Mouse (Mus musculus): ENCODE data around the gene Kif1a. TPM values are rescaled to one million over a fixed set of nuclear protein-coding genes. Genes with fewer than 3 reads are reported as not detected.

Gene Kif1a
- 514 and 519 TPM in 2 replicates for polyA plus RNA-seq (2015; fragmentation: Nextera tagmentation; extraction: Ambion mirVana)

- H3K4me2 ChIP-seq (ENCODE audit: low read length): peak within 1 kb of the TSS; percentile 87
- 1% methylated on average over 38 of the region's 39 CpGs for WGBS
- H3K9ac ChIP-seq (ENCODE audit: low read depth, low read length): peak within 1 kb of the TSS; percentile 86
Measured at GRCm38 (mm10) chr1:93101571-93102061, at the start of gene Kif1a. TSS of gene Kif1a (minus strand) at chr1:93101951.

GRCm38 (mm10) chr1:93150907-93151661 lies 49.3 kb upstream of the Kif1a start:
- 69% methylated on average over 2 of the region's 2 CpGs for WGBS
- H3K27ac ChIP-seq (ENCODE audit: low read length): no peak overlapping the region
- no peaks in the 10 kb centered on the region for H3K27me3 ChIP-seq (ENCODE audit: control insufficient read depth, insufficient read depth, low read depth, low read length)
- H3K4me2 ChIP-seq (ENCODE audit: low read length): no peak overlapping the region
- H3K36me3 ChIP-seq (ENCODE audit: control insufficient read depth, insufficient read depth, low read length): no peaks in the 10 kb centered on the region
- H3K9me3 ChIP-seq (replicated peaks; ENCODE audit: control insufficient read depth, low read length, poor library complexity, severe bottlenecking): no peaks in the 10 kb centered on the region
- H3K4me3 ChIP-seq (ENCODE audit: low read depth, low read length): no peak overlapping the region
- no peaks in the 10 kb centered on the region for H3K4me1 ChIP-seq (ENCODE audit: control insufficient read depth, insufficient read depth, low read length)
- H3K9ac ChIP-seq (ENCODE audit: low read depth, low read length): no peak overlapping the region
- no peak for ATAC-seq

More at GRCm38 (mm10) chr1:93101571-93102061, at the start of gene Kif1a:
- H3K36me3 ChIP-seq (ENCODE audit: control insufficient read depth, insufficient read depth, low read length): no peaks in the 10 kb centered on the region
- H3K27ac ChIP-seq (ENCODE audit: low read length): peak within 1 kb of the TSS; percentile 95
- no peaks in the 10 kb centered on the region for H3K9me3 ChIP-seq (replicated peaks; ENCODE audit: control insufficient read depth, low read length, poor library complexity, severe bottlenecking)
- peak within 1 kb of the TSS; percentile 84 for H3K4me3 ChIP-seq (ENCODE audit: low read depth, low read length)
- H3K4me1 ChIP-seq (ENCODE audit: control insufficient read depth, insufficient read depth, low read length): peaks cover 20% of the 10 kb centered on the region
- no peaks in the 10 kb centered on the region for H3K27me3 ChIP-seq (ENCODE audit: control insufficient read depth, insufficient read depth, low read depth, low read length)
- ATAC-seq: peak; percentile 93

GRCm38 (mm10) chr1:93144176-93144575 lies 42.4 kb upstream of the Kif1a start:
- Histone ChIP-seq H3K27ac (ENCODE audit: low read length) (no peak overlapping the region), H3K9ac (ENCODE audit: low read depth, low read length) (no peak overlapping the region), H3K9me3 (replicated peaks; ENCODE audit: control insufficient read depth, low read length, poor library complexity, severe bottlenecking) (no peaks in the 10 kb centered on the region), H3K27me3 (ENCODE audit: control insufficient read depth, insufficient read depth, low read depth, low read length) (no peaks in the 10 kb centered on the region), H3K36me3 (ENCODE audit: control insufficient read depth, insufficient read depth, low read length) (no peaks in the 10 kb centered on the region), H3K4me2 (ENCODE audit: low read length) (no peak overlapping the region), H3K4me3 (ENCODE audit: low read depth, low read length) (no peak overlapping the region), H3K4me1 (ENCODE audit: control insufficient read depth, insufficient read depth, low read length) (no peaks in the 10 kb centered on the region)
- 67% methylated on average over 9 of the region's 9 CpGs for WGBS
- no peak for ATAC-seq

GRCm38 (mm10) chr1:93142871-93143270 lies 41.1 kb upstream of the Kif1a start:
- H3K9me3 ChIP-seq (replicated peaks; ENCODE audit: control insufficient read depth, low read length, poor library complexity, severe bottlenecking): no peaks in the 10 kb centered on the region
- no peak for ATAC-seq
- H3K27ac ChIP-seq (ENCODE audit: low read length): no peak overlapping the region
- no peak overlapping the region for H3K4me2 ChIP-seq (ENCODE audit: low read length)
- H3K27me3 ChIP-seq (ENCODE audit: control insufficient read depth, insufficient read depth, low read depth, low read length): no peaks in the 10 kb centered on the region
- WGBS: 100% methylated on average over 1 of the region's 1 CpGs
- H3K4me1 ChIP-seq (ENCODE audit: control insufficient read depth, insufficient read depth, low read length): no peaks in the 10 kb centered on the region
- no peak overlapping the region for H3K4me3 ChIP-seq (ENCODE audit: low read depth, low read length)
- H3K9ac ChIP-seq (ENCODE audit: low read depth, low read length): no peak overlapping the region
- H3K36me3 ChIP-seq (ENCODE audit: control insufficient read depth, insufficient read depth, low read length): no peaks in the 10 kb centered on the region

GRCm38 (mm10) chr1:93139713-93140112 lies 38.0 kb upstream of the Kif1a start:
- ATAC-seq: no peak
- no peak overlapping the region for H3K27ac ChIP-seq (ENCODE audit: low read length)
- WGBS: 89% methylated on average over 7 of the region's 7 CpGs
- H3K4me3 ChIP-seq (ENCODE audit: low read depth, low read length): no peak overlapping the region
- no peaks in the 10 kb centered on the region for H3K36me3 ChIP-seq (ENCODE audit: control insufficient read depth, insufficient read depth, low read length)
- H3K9me3 ChIP-seq (replicated peaks; ENCODE audit: control insufficient read depth, low read length, poor library complexity, severe bottlenecking): no peaks in the 10 kb centered on the region
- no peak overlapping the region for H3K9ac ChIP-seq (ENCODE audit: low read depth, low read length)
- no peaks in the 10 kb centered on the region for H3K27me3 ChIP-seq (ENCODE audit: control insufficient read depth, insufficient read depth, low read depth, low read length)
- no peak overlapping the region for H3K4me2 ChIP-seq (ENCODE audit: low read length)
- no peaks in the 10 kb centered on the region for H3K4me1 ChIP-seq (ENCODE audit: control insufficient read depth, insufficient read depth, low read length)

GRCm38 (mm10) chr1:93138534-93138933 lies 36.8 kb upstream of the Kif1a start:
- WGBS: 80% methylated on average over 6 of the region's 6 CpGs
- no peaks in the 10 kb centered on the region for H3K36me3 ChIP-seq (ENCODE audit: control insufficient read depth, insufficient read depth, low read length)
- no peak overlapping the region for H3K4me3 ChIP-seq (ENCODE audit: low read depth, low read length)
- no peaks in the 10 kb centered on the region for H3K9me3 ChIP-seq (replicated peaks; ENCODE audit: control insufficient read depth, low read length, poor library complexity, severe bottlenecking)
- H3K27me3 ChIP-seq (ENCODE audit: control insufficient read depth, insufficient read depth, low read depth, low read length): no peaks in the 10 kb centered on the region
- no peak for ATAC-seq
- no peak overlapping the region for H3K4me2 ChIP-seq (ENCODE audit: low read length)
- no peaks in the 10 kb centered on the region for H3K4me1 ChIP-seq (ENCODE audit: control insufficient read depth, insufficient read depth, low read length)
- no peak overlapping the region for H3K9ac ChIP-seq (ENCODE audit: low read depth, low read length)
- H3K27ac ChIP-seq (ENCODE audit: low read length): no peak overlapping the region

- ATAC-seq: no peak
- Histone ChIP-seq H3K27me3 (ENCODE audit: control insufficient read depth, insufficient read depth, low read depth, low read length) (no peaks in the 10 kb centered on the region), H3K4me3 (ENCODE audit: low read depth, low read length) (no peak within 1 kb of the TSS), H3K9ac (ENCODE audit: low read depth, low read length) (no peak within 1 kb of the TSS), H3K27ac (ENCODE audit: low read length) (no peak within 1 kb of the TSS), H3K4me1 (ENCODE audit: control insufficient read depth, insufficient read depth, low read length) (no peaks in the 10 kb centered on the region), H3K4me2 (ENCODE audit: low read length) (no peak within 1 kb of the TSS), H3K36me3 (ENCODE audit: control insufficient read depth, insufficient read depth, low read length) (no peaks in the 10 kb centered on the region), H3K9me3 (replicated peaks; ENCODE audit: control insufficient read depth, low read length, poor library complexity, severe bottlenecking) (no peaks in the 10 kb centered on the region)
- WGBS: 88% methylated on average over 12 of the region's 12 CpGs
Measured at GRCm38 (mm10) chr1:93135036-93135526, 33.3 kb upstream of the Kif1a start, which contains the start of gene Agxt. TSS of gene Agxt (plus strand) at chr1:93135240.

GRCm38 (mm10) chr1:93132676-93133075 lies 30.9 kb upstream of the Kif1a start:
- H3K4me3 ChIP-seq (ENCODE audit: low read depth, low read length): no peak overlapping the region
- no peak for ATAC-seq
- H3K9ac ChIP-seq (ENCODE audit: low read depth, low read length): no peak overlapping the region
- H3K9me3 ChIP-seq (replicated peaks; ENCODE audit: control insufficient read depth, low read length, poor library complexity, severe bottlenecking): no peaks in the 10 kb centered on the region
- H3K4me1 ChIP-seq (ENCODE audit: control insufficient read depth, insufficient read depth, low read length): no peaks in the 10 kb centered on the region
- 70% methylated on average over 8 of the region's 8 CpGs for WGBS
- H3K27me3 ChIP-seq (ENCODE audit: control insufficient read depth, insufficient read depth, low read depth, low read length): no peaks in the 10 kb centered on the region
- no peak overlapping the region for H3K27ac ChIP-seq (ENCODE audit: low read length)
- H3K36me3 ChIP-seq (ENCODE audit: control insufficient read depth, insufficient read depth, low read length): no peaks in the 10 kb centered on the region
- no peak overlapping the region for H3K4me2 ChIP-seq (ENCODE audit: low read length)

GRCm38 (mm10) chr1:93130242-93130983 lies 28.7 kb upstream of the Kif1a start:
- ATAC-seq: no peak
- Histone ChIP-seq H3K4me3 (ENCODE audit: low read depth, low read length) (no peak overlapping the region), H3K27ac (ENCODE audit: low read length) (no peak overlapping the region), H3K36me3 (ENCODE audit: control insufficient read depth, insufficient read depth, low read length) (no peaks in the 10 kb centered on the region), H3K9me3 (replicated peaks; ENCODE audit: control insufficient read depth, low read length, poor library complexity, severe bottlenecking) (no peaks in the 10 kb centered on the region), H3K27me3 (ENCODE audit: control insufficient read depth, insufficient read depth, low read depth, low read length) (no peaks in the 10 kb centered on the region), H3K9ac (ENCODE audit: low read depth, low read length) (no peak overlapping the region), H3K4me2 (ENCODE audit: low read length) (no peak overlapping the region), H3K4me1 (ENCODE audit: control insufficient read depth, insufficient read depth, low read length) (no peaks in the 10 kb centered on the region)
- 76% methylated on average over 10 of the region's 10 CpGs for WGBS

Data from midbrain, embryonic 16.5 days (tissue).